Mouse (Mus musculus) thymus, postnatal 10 days (tissue): ENCODE measurements around the gene Cisd1.

Source experiments
- DNase-seq, 2 experiments: peaks; one replicate each; pipeline ENCODE4 v3.0.0; 2021; ENCODE audit warnings: low spot score in 2 of 2

The Cisd1 gene

GRCm38 (mm10) chr10:71326789-71327188, 18.0 kb downstream of the Cisd1 start:
- peak; percentile 38 to 69 for DNase-seq

GRCm38 (mm10) chr10:71326123-71326522, 18.6 kb downstream of the Cisd1 start:
- no peak for DNase-seq

GRCm38 (mm10) chr10:71323669-71324068, 21.1 kb downstream of the Cisd1 start:
- DNase-seq: no peak

- no peak for DNase-seq
These were observed 28.3 kb downstream of the Cisd1 start for GRCm38 (mm10) chr10:71316497-71316896.

GRCm38 (mm10) chr10:71316056-71316455, 28.7 kb downstream of the Cisd1 start:
- no peak for DNase-seq

GRCm38 (mm10) chr10:71314596-71314995, 30.2 kb downstream of the Cisd1 start:
- DNase-seq: no peak

- no peak for DNase-seq
These were observed 34.5 kb downstream of the Cisd1 start for GRCm38 (mm10) chr10:71310288-71310687.

GRCm38 (mm10) chr10:71308199-71308598, 36.6 kb downstream of the Cisd1 start:
- DNase-seq: no peak

GRCm38 (mm10) chr10:71306759-71307158, 38.0 kb downstream of the Cisd1 start:
- no peak for DNase-seq

- DNase-seq: peak; percentile 24 to 64
These were observed 38.6 kb downstream of the Cisd1 start for GRCm38 (mm10) chr10:71306190-71306589.

- DNase-seq: peak; percentile 49 to 65
These were observed 42.3 kb downstream of the Cisd1 start for GRCm38 (mm10) chr10:71302490-71302889.

- peak in 1 of 2 experiments; percentile 18 for DNase-seq
These were observed 44.6 kb downstream of the Cisd1 start for GRCm38 (mm10) chr10:71300161-71300560.

- no peak for DNase-seq
These were observed 51.5 kb downstream of the Cisd1 start for GRCm38 (mm10) chr10:71293245-71293644.

- peak; percentile 52 to 53 for DNase-seq
These were observed 52.5 kb downstream of the Cisd1 start for GRCm38 (mm10) chr10:71292254-71292653.

- no peak for DNase-seq
These were observed 53.0 kb downstream of the Cisd1 start for GRCm38 (mm10) chr10:71291801-71292200.

- no peak for DNase-seq
These were observed 53.5 kb downstream of the Cisd1 start for GRCm38 (mm10) chr10:71291179-71291661.

- peak; percentile 75 to 81 for DNase-seq
These were observed 59.6 kb downstream of the Cisd1 start, which contains the start of gene Ube2d1 for GRCm38 (mm10) chr10:71285126-71285580. TSS of gene Ube2d1 (minus strand) at chr10:71285262.

- DNase-seq: peak in 1 of 2 experiments; percentile 18
These were observed 60.1 kb downstream of the Cisd1 start for GRCm38 (mm10) chr10:71284511-71285125.

- DNase-seq: no peak
These were observed 60.6 kb downstream of the Cisd1 start for GRCm38 (mm10) chr10:71284131-71284510.
